Mouse (Mus musculus): Measurements from ENCODE around the gene Ncor2.

DNA sequence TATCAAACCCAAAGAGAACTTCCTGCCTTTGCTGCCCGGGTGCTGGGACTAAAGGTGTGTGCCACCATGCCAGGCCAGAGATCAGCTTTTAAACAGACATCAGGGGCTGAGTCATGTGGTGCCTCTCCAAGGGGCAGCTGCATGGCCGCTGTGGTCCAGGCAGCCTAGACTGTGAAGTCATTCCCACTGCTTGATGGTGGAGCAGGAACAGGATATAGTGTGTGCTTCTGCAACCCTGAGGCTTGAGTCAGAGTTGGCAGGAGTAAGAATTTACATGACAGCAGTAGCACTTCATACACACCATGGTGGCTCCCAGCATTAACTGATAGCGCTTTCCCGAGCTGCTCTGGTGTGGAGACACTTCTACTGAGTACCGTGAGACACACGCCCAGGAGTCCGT is 106.6 kb downstream of the Ncor2 start:
- TF ChIP-seq CTCF (IDR thresholded peaks at IDR 0.05; ENCODE audit: low read depth, low read length) (no peak), POLR2A (IDR thresholded peaks at IDR 0.05; ENCODE audit: borderline replicate concordance, low read depth, low read length) (no peak)
